Mouse (Mus musculus): Measurements from ENCODE around the gene Tjp1. TPM values are rescaled to one million over a fixed set of nuclear protein-coding genes. Genes with fewer than 3 reads are reported as not detected.

Tjp1 gene
- polyA plus RNA-seq, 1 experiment from 2014 or later: 23.3 TPM

DNA sequence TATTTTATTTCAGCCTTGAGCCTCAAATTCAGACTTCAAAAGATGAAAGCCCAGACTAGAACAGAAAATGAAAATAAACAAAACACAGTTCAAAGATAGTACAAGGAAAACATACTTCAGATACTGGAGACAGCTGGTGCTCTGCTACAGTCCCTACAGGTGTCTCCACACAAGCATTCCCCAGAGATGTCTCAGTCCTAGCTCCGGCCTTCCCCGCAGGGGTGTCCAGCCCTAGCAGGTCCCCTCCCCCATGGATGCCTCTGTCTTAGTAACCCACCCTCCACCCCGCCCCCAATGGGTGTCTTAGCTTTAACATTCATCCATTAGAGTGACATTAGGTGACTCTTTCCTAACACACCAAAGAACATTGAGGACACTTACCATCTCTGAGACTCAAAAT lies 108.6 kb downstream of the Tjp1 start:
- Histone ChIP-seq H3K4me3 (no peak overlapping the region), H3K4me1 (peaks cover 30% of the 10 kb centered on the region), H3K9me3 (no peaks in the 10 kb centered on the region), H3K27me3 (replicated peaks; ENCODE audit: low read depth, poor library complexity, severe bottlenecking) (no peaks in the 10 kb centered on the region), H3K36me3 (replicated peaks) (no peaks in the 10 kb centered on the region), H3K27ac (replicated peaks) (no peak overlapping the region)
- DNase-seq (ENCODE audit: low spot score): no peak
- 63% methylated on average over 3 of the region's 3 CpGs for WGBS

DNA sequence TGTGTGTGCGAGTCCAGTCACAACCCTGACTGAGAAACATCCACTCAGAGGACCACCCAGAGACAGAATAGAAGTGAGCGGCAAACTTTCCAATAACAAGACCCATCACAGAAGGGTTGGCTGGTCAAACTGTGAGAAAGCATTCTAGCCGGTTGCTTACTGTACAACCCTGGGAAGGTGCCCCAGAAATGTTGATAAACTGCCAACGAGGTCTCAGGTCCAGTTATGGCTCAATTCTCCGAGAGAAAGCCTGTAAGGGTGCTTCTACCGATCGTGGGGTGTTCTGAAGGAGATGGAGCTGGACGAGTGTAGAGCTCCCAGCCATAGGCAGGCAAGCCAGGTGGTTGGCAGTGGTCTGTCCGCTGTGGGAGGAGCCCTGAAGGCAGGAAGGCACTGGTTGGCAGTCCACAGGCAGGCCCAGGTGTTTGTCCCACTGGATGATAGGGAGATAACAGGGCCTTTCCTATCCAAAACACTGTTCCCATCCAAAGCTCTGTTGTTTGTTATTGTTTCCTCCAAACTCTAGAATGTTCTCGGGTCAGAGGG lies 109.1 kb downstream of the Tjp1 start:
- DNase-seq (ENCODE audit: low spot score): no peak
- Histone ChIP-seq H3K4me3 (no peak overlapping the region), H3K9me3 (no peaks in the 10 kb centered on the region), H3K36me3 (replicated peaks) (no peaks in the 10 kb centered on the region), H3K4me1 (peaks cover 34% of the 10 kb centered on the region), H3K27ac (replicated peaks) (no peak overlapping the region), H3K27me3 (replicated peaks; ENCODE audit: low read depth, poor library complexity, severe bottlenecking) (no peaks in the 10 kb centered on the region)
- WGBS: 87% methylated on average over 10 of the region's 10 CpGs

DNA sequence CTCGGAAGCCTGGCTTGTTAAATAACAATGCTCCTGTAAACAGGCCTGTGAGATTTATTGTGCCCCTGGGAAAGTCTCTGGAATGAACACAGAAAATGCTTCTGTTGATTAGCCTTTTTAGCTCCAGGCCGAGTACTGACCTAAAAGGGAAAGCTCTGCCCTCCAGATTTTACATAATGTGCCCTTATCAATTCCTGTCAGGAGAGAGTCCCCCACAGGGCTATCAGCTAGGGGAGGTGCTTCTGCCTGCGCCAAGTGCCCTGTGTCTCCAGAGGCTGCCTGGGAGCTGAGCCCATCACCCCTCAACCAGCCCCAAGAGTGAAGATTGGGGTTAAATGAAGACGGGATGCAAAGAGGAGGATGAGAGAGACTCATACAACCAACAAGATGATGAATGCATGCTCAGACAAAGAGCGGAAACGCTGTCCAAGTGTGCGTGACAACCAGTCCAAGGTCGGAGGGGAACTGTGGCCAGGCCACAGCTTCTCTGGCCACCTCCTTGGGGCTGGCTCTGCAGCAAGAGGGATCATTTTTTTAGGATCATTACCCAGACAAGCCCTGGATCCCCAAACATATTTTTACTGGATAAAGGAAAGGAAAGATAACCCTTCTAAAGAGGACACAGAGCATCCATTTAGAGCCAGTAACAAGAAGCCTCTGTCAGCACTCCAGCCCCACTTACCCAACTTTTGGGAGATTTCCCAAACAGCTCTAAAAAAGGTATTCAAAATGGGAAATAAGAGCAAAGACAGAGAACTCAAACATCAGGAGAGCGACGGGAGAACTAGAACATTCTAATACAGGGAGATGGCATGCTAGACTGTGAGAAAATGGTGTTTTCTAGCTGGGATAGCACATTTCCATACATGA lies 110.1 kb downstream of the Tjp1 start:
- H3K27ac ChIP-seq (replicated peaks): 0 out of 2 replicates have a peak overlapping the region, but pooled peaks have one; percentile 32
- H3K27me3 ChIP-seq (replicated peaks; ENCODE audit: low read depth, poor library complexity, severe bottlenecking): no peaks in the 10 kb centered on the region
- H3K36me3 ChIP-seq (replicated peaks): no peaks in the 10 kb centered on the region
- no peak for DNase-seq (ENCODE audit: low spot score)
- WGBS: 56% methylated on average over 10 of the region's 10 CpGs
- H3K9me3 ChIP-seq: no peaks in the 10 kb centered on the region
- H3K4me3 ChIP-seq: no peak overlapping the region
- peaks cover 35% of the 10 kb centered on the region for H3K4me1 ChIP-seq

DNA sequence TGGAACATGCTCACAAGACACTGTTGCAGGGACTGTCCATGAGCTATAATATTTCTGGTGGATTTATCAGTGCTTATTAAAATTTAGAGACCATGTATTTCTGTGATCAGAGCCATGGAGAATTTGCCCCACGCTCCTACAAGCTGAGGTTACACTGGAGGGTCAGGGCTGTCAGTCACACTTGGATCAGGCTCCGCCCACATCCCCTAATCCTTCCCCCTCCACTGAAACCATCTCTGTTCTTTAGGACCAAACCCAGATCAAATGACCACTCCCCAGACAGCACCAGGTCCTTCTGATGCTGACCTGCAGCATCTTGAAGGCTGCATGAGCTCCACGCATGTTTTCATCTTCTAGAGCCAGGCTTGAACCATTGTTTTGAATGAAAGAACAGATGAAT lies 111.1 kb downstream of the Tjp1 start:
- H3K27ac ChIP-seq (replicated peaks): no peak overlapping the region
- H3K4me3 ChIP-seq: no peak overlapping the region
- H3K36me3 ChIP-seq (replicated peaks): no peaks in the 10 kb centered on the region
- H3K9me3 ChIP-seq: no peaks in the 10 kb centered on the region
- no peak for DNase-seq (ENCODE audit: low spot score)
- H3K27me3 ChIP-seq (replicated peaks; ENCODE audit: low read depth, poor library complexity, severe bottlenecking): no peaks in the 10 kb centered on the region
- WGBS: 47% methylated on average over 3 of the region's 3 CpGs
- H3K4me1 ChIP-seq: peaks cover 36% of the 10 kb centered on the region

DNA sequence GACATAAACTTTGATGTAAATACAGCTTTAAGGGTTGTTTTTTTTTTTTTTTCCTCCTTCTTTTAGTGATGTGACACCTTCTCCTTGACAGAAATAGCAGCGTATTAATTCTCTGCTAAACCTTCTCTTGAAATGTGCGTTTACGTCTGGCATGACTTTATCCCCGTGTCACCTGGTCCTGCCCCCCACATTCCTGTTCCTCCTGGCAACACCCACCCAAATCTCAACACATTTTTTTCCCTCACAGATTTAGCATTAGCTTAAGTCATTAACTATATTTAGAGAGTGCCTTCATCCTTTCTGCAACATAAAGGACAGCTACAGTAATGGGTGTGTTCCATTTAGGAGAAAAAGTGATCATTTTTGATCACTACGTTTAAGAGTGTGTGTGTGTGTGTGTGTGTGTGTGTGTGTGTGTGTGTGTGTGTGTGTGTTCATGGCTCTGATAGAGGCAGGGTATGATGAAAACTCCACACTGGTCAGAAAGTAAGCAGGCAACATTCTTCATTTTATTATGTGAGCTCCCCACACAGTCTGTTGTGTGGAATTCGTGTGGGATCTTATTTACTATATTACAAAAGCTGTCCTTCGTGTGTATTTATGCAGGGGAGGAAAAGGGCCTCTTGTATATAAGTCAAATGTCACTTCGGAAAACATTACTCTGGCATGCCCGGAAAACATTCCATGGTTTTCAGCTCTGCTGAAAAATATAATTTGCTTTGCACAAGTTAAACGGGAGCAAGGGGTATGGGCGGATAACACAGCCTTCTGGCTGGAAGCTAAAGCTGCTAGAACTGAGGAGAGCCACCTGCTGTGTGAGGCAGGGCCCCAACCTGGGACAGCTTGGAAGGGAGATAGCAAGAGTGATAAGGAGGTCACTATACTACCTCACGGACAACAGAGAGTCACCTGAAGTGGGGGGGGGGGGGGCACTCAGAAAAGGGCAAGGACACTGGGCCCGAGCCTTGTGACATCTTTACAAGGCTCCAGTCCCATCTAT lies 113.3 kb downstream of the Tjp1 start:
- no peak for DNase-seq (ENCODE audit: low spot score)
- H3K4me3 ChIP-seq: no peak overlapping the region
- no peak overlapping the region for H3K27ac ChIP-seq (replicated peaks)
- peaks cover 32% of the 10 kb centered on the region for H3K4me1 ChIP-seq
- H3K27me3 ChIP-seq (replicated peaks; ENCODE audit: low read depth, poor library complexity, severe bottlenecking): no peaks in the 10 kb centered on the region
- no peaks in the 10 kb centered on the region for H3K9me3 ChIP-seq
- 76% methylated on average over 13 of the region's 13 CpGs for whole genome bisulfite sequencing
- H3K36me3 ChIP-seq (replicated peaks): no peaks in the 10 kb centered on the region

DNA sequence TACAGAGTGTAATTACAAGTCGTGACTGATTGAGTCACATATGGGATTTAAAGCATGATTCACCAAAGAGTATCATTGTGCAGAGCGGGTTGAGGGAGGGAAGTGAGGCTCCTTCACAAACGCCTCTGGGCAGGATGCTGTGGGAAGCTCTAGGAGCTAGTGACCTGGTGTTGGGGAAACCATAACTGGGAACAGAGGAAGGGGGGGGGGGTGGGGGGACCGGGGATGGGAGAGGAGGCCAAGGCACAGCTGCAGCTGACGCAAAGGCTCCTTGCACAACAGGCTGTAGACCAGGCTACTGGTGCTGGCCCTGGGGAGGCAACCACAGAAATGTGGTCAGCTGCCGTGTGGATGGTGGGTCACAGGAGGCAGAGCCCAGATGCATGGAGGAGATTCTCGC lies 116.9 kb downstream of the Tjp1 start:
- H3K4me1 ChIP-seq: peaks cover 17% of the 10 kb centered on the region
- WGBS: 44% methylated on average over 7 of the region's 7 CpGs
- no peak for DNase-seq (ENCODE audit: low spot score)
- H3K27me3 ChIP-seq (replicated peaks; ENCODE audit: low read depth, poor library complexity, severe bottlenecking): no peaks in the 10 kb centered on the region
- no peaks in the 10 kb centered on the region for H3K9me3 ChIP-seq
- no peaks in the 10 kb centered on the region for H3K36me3 ChIP-seq (replicated peaks)
- H3K27ac ChIP-seq (replicated peaks): no peak overlapping the region; the same call in 1 of the 2 replicates
- H3K4me3 ChIP-seq: no peak overlapping the region

DNA sequence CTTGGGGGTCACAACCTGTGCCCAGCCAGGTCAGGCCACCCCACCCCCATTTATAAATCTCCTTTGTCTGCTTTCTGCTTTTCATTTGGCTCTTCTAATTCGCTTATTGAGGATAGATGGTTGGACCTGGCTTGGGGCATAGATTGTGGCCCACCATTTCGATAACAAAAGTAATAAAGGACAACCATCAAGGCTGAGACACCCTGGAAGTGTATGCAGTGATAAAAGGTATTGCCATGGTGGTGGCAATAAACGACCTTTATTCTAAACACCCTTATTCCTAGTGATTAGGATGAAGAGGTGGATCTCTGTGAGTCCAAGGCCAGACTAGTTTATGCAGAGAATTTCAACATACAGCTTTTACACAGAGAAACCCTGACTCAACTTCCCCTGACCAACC lies 121.2 kb downstream of the Tjp1 start:
- DNase-seq (ENCODE audit: low spot score): no peak
- no peaks in the 10 kb centered on the region for H3K27me3 ChIP-seq (replicated peaks; ENCODE audit: low read depth, poor library complexity, severe bottlenecking)
- no peaks in the 10 kb centered on the region for H3K36me3 ChIP-seq (replicated peaks)
- 76% methylated on average over 3 of the region's 3 CpGs for WGBS
- no peaks in the 10 kb centered on the region for H3K9me3 ChIP-seq
- no peak overlapping the region for H3K4me3 ChIP-seq
- H3K4me1 ChIP-seq: peaks cover 10% of the 10 kb centered on the region; the same call in 1 of the 2 replicates
- H3K27ac ChIP-seq (replicated peaks): no peak overlapping the region

DNA sequence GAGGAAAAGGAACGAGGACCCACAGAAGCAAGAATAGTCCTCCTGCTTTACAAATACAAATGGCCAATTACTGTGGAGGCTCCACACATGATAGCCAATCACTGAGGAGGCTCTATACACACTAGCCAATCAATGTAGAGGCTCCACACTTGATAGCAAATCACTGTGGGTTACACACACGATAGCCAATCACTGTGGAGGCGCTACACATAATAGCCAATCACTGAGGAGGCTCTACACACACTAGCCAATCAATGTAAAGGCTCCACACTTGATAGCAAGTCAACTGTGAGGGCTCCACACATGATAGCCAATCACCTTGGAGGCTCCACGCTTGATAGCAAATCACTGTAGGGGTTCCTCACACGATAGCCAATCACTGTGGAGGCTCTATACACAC lies 125.1 kb downstream of the Tjp1 start:
- no peak for DNase-seq (ENCODE audit: low spot score)
- no peak overlapping the region for H3K27ac ChIP-seq (replicated peaks)
- no peaks in the 10 kb centered on the region for H3K27me3 ChIP-seq (replicated peaks; ENCODE audit: low read depth, poor library complexity, severe bottlenecking)
- no peaks in the 10 kb centered on the region for H3K36me3 ChIP-seq (replicated peaks)
- WGBS: 94% methylated on average over 5 of the region's 5 CpGs
- no peaks in the 10 kb centered on the region for H3K9me3 ChIP-seq
- H3K4me3 ChIP-seq: no peak overlapping the region
- H3K4me1 ChIP-seq: no peaks in the 10 kb centered on the region

DNA sequence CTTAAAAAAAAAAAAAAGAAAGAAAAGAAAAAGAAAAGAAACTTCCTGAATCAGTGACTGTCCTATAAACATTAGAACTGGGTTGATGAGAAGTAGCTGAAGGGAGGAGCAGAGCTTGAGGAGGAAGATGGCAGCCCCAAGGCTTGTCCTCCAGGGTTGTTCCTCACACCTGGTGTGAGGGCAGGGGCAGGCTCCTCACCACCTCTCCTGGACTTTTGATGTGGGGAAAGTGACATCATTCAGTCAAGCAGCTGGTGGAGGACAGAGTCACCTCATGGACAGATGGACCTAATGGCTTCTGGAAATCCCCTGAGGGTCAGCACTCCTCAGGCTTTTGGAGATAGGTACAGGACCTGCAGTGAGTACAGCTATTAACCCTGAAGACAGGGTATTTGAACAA lies 126.0 kb downstream of the Tjp1 start:
- Histone ChIP-seq H3K4me1 (no peaks in the 10 kb centered on the region), H3K27me3 (replicated peaks; ENCODE audit: low read depth, poor library complexity, severe bottlenecking) (no peaks in the 10 kb centered on the region), H3K4me3 (no peak overlapping the region), H3K36me3 (replicated peaks) (no peaks in the 10 kb centered on the region), H3K27ac (replicated peaks) (no peak overlapping the region), H3K9me3 (no peaks in the 10 kb centered on the region)
- DNase-seq (ENCODE audit: low spot score): no peak

DNA sequence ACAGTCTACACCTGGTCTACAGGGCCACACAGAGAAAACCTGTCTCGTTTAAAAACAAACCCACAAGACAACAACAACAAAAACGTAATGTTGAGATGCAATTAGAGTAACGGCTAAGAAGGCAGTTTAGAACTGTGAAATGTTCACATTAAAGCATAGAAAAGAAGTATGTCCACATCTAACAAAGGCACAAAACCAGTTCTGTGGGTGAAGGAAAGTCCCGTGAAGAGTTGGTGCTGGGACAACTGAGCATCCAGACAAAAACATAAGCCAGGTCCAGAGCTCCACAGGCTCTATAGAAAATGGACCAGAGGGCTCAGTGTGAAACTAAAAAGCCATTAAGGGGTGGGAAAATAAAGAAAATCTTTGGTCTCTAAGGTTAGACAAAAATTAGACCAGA lies 131.7 kb downstream of the Tjp1 start:
- Histone ChIP-seq H3K4me1 (peaks cover 26% of the 10 kb centered on the region), H3K4me3 (no peak overlapping the region), H3K27ac (replicated peaks) (no peak overlapping the region), H3K36me3 (replicated peaks) (no peaks in the 10 kb centered on the region), H3K9me3 (no peaks in the 10 kb centered on the region), H3K27me3 (replicated peaks; ENCODE audit: low read depth, poor library complexity, severe bottlenecking) (no peaks in the 10 kb centered on the region)
- no peak for DNase-seq (ENCODE audit: low spot score)
- WGBS: 82% methylated on average over 4 of the region's 4 CpGs

DNA sequence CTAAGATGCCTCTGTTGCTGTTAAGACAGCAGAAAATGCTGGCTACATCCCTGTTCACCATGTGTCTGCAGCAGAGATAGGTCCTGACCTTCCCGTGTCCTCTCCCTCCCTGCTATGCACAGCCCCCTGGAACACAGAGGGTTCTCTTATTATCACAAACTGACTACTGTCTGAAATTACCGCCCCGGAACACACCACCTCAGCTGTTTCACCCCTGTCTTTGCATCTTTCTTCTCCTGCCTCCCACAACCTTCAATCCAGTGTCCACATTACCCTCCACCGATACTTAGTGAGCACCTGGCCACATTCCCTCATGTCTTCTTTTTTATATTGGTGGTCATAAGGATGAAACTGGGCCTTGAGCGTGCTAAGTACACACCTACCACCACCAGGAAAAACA lies 132.4 kb downstream of the Tjp1 start:
- Histone ChIP-seq H3K36me3 (replicated peaks) (no peaks in the 10 kb centered on the region), H3K4me3 (no peak overlapping the region), H3K9me3 (no peaks in the 10 kb centered on the region), H3K27ac (replicated peaks) (no peak overlapping the region), H3K27me3 (replicated peaks; ENCODE audit: low read depth, poor library complexity, severe bottlenecking) (no peaks in the 10 kb centered on the region), H3K4me1 (peaks cover 26% of the 10 kb centered on the region)
- no peak for DNase-seq (ENCODE audit: low spot score)
- 53% methylated on average over 5 of the region's 5 CpGs for WGBS

DNA sequence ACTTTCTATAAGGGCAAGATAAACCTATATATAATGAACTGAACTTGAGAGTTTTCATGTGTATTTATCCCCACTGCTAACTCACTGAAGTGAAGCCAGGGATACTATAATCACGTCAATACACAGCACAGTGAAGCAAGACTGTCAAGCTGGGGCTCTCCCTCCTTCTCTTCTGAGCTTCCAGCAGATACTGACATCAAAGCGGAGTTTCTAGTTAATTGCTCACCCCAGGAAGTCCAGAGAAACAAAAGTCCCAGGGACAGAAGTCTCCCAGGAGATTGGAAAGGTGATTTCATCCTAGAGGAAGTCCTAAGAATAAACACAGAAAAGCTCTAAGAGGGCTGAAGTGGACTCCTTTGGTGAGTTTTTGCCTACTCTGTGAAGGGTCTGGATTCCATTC lies 132.9 kb downstream of the Tjp1 start:
- H3K9me3 ChIP-seq: no peaks in the 10 kb centered on the region
- no peak overlapping the region for H3K27ac ChIP-seq (replicated peaks)
- 15% methylated on average over 2 of the region's 2 CpGs for WGBS
- no peaks in the 10 kb centered on the region for H3K27me3 ChIP-seq (replicated peaks; ENCODE audit: low read depth, poor library complexity, severe bottlenecking)
- no peaks in the 10 kb centered on the region for H3K36me3 ChIP-seq (replicated peaks)
- no peak overlapping the region for H3K4me3 ChIP-seq
- DNase-seq (ENCODE audit: low spot score): no peak
- H3K4me1 ChIP-seq: peaks cover 26% of the 10 kb centered on the region

Measured in embryonic facial prominence, embryonic 10.5 days (tissue).